ENCODE assay signal across 8 mouse cellular contexts in the genomic region with DNA sequence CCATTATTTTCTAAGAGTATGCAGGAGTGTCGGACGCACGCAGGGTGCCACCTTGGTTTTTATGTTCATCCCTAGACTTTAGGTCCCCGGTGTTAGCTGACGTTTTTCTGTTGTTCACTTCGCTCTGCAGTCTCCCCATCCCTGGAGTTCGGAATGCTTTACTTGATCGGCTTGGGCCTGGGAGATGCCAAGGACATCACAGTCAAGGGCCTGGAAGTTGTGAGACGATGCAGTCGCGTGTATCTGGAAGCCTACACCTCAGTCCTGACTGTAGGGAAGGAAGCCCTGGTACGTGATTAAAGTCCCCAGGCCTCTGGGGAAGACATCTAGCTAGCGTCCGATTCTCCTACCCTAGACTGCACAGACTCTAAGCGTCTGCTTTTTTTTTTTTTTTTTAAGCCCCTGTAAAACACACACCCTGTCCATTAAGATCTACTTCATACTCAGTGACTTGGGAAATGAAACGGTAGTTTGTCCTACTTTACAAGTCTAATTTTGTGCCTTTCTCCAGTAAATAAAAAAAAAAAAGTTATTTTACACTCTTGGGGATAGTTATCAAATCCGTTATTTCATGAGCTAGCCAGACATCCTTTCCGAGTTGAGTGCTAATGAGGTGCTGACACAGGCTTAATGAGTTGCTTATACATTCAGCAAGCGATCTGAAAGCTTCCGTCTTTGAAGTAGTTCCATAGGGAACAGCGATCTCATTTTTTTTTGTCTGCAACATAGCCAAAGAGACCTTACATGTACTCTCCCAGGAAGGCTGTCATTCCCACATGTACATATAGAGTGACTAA. TPM values are rescaled to one million over a fixed set of nuclear protein-coding genes. Genes with fewer than 3 reads are reported as not detected.
DNase-seq lines count a peak whose midpoint lies in the region; ATAC-seq and TF ChIP-seq lines count a peak whose summit lies in the region.

No protein-coding gene starts in this region.

- peak; percentile 32 for ATAC-seq in heart, postnatal 0 days (ENCODE audit: insufficient read depth, low read depth)
- peak; percentile 56 for ATAC-seq in hindbrain, embryonic 11.5 days (ENCODE audit: low FRiP score)

- no peak for TF ChIP-seq EP300 in heart, postnatal 0 days (IDR thresholded peaks at IDR 0.05; ENCODE audit: low read depth)
- no peak for TF ChIP-seq EP300 in CH12.LX (IDR thresholded peaks at IDR 0.05; ENCODE audit: low read length)

- peak overlapping the region; percentile 89 for H3K4me2 ChIP-seq in heart, postnatal 0 days (ENCODE audit: low read depth, low read length)
- peak overlapping the region; percentile 77 for H3K4me2 ChIP-seq in CH12.LX (ENCODE audit: insufficient read depth, low read depth, poor library complexity, severe bottlenecking)
- peak overlapping the region; percentile 54 for H3K4me2 ChIP-seq in hindbrain, embryonic 11.5 days (replicated peaks; ENCODE audit: low read depth, low read length)

- no peak for TF ChIP-seq RAD21 in CH12.LX (IDR thresholded peaks at IDR 0.05; ENCODE audit: low read depth, low read length)

- in situ Hi-C loops in CH12.LX (cut with MboI; ENCODE audit: low pct_ligation_motif_present, low pct_unique_long_range_greater_than_20kb, low sequenced_read_pairs) = loop anchor here (10.0 kb wide), 1 partner anchor 74 kb away; no protein-coding TSS in a partner anchor

- TF ChIP-seq CTCF in heart, postnatal 0 days (IDR thresholded peaks at IDR 0.05; ENCODE audit: low read depth) = no peak
- TF ChIP-seq CTCF in CH12.LX (conservative IDR thresholded peaks at IDR 0.05 in 1 of 2, IDR thresholded peaks at IDR 0.05 in 1 of 2; ENCODE audit: low read depth in 2 of 2, low read length in 2 of 2) = no peak

- intact Hi-C loops in left cerebral cortex, postnatal 4 days (cut with DNase I) = no loop called here

- peak overlapping the region; percentile 65 for H3K4me3 ChIP-seq in heart, postnatal 0 days (ENCODE audit: low read depth, low read length)
- H3K4me3 ChIP-seq in CH12.LX (replicated peaks in 1 of 3; ENCODE audit: low read depth in 2 of 3, low read length in 2 of 3, poor library complexity in 1 of 3) (peak overlapping the region; percentile 58 to 95 (median 85)), macrophage (ENCODE audit: inconsistent target) (peak overlapping the region; percentile 87)
- peak overlapping the region; percentile 61 for H3K4me3 ChIP-seq in hindbrain, embryonic 11.5 days (ENCODE audit: low read depth, low read length)

- TF ChIP-seq POLR2A in CH12.LX (IDR thresholded peaks at IDR 0.05; ENCODE audit: low read depth, low read length) = no peak

- DNase-seq in heart, postnatal 0 days (ENCODE audit: low spot score) = no peak
- no peak for DNase-seq in heart, adult 9 months (ENCODE audit: low spot score in 2 of 2)
- DNase-seq in CH12.LX (ENCODE audit: extremely low read depth) = peak; percentile 35
- DNase-seq in brain, embryonic 18.5 days (ENCODE audit: low read depth, low spot score) = peak; percentile 36
- DNase-seq in hindbrain, embryonic 11.5 days (ENCODE audit: low spot score) = no peak
- peak; percentile 17 for DNase-seq in testis, postnatal 14 days (ENCODE audit: low spot score)
- DNase-seq in left cerebral cortex, postnatal 4 days = no peak

- no peaks in the 10 kb centered on the region for H3K9me3 ChIP-seq in heart, postnatal 0 days (replicated peaks; ENCODE audit: control insufficient read depth, low read length)
- no peaks in the 10 kb centered on the region for H3K9me3 ChIP-seq in CH12.LX (replicated peaks; ENCODE audit: low read length)
- H3K9me3 ChIP-seq in hindbrain, embryonic 11.5 days (ENCODE audit: control insufficient read depth, low read length) = no peaks in the 10 kb centered on the region

- no peaks in the 10 kb centered on the region for H3K36me3 ChIP-seq in heart, postnatal 0 days (replicated peaks; ENCODE audit: control insufficient read depth, insufficient read depth, low read length)
- H3K36me3 ChIP-seq in CH12.LX (replicated peaks in 1 of 2; ENCODE audit: control insufficient read depth in 1 of 2, insufficient read depth in 1 of 2, low read length in 1 of 2) (peaks cover 5 to 39% of the 10 kb centered on the region in 2 experiments), macrophage (ENCODE audit: inconsistent target) (peaks cover 7% of the 10 kb centered on the region; the same call in 1 of the 2 replicates)
- H3K36me3 ChIP-seq in hindbrain, embryonic 11.5 days (ENCODE audit: control insufficient read depth, insufficient read depth, low read length) = no peaks in the 10 kb centered on the region

- peak overlapping the region; percentile 87 for H3K27ac ChIP-seq in heart, postnatal 0 days (ENCODE audit: low read depth)
- H3K27ac ChIP-seq in CH12.LX (ENCODE audit: insufficient read depth, low read depth) (peak overlapping the region; percentile 10; the same call in 1 of the 2 replicates), macrophage (peak overlapping the region; percentile 66)
- H3K27ac ChIP-seq in hindbrain, embryonic 11.5 days (ENCODE audit: low read depth, low read length) = peak overlapping the region; percentile 6; the same call in 1 of the 2 replicates

- H3K9ac ChIP-seq in heart, postnatal 0 days (replicated peaks; ENCODE audit: low read depth, low read length) = peak overlapping the region; percentile 68
- H3K9ac ChIP-seq in CH12.LX (ENCODE audit: insufficient read depth, low read depth) = peak overlapping the region; percentile 89
- peak overlapping the region; percentile 53 for H3K9ac ChIP-seq in hindbrain, embryonic 11.5 days (ENCODE audit: low read depth, low read length)

- H3K4me1 ChIP-seq in heart, postnatal 0 days (ENCODE audit: control insufficient read depth, insufficient read depth) = peaks cover 4% of the 10 kb centered on the region
- H3K4me1 ChIP-seq in CH12.LX (ENCODE audit: control insufficient read depth in 1 of 2, insufficient read depth in 2 of 2) = peaks cover 0 to 51% of the 10 kb centered on the region in 2 experiments; a peak in 1 of 4 replicates
- H3K4me1 ChIP-seq in hindbrain, embryonic 11.5 days (replicated peaks; ENCODE audit: control insufficient read depth, insufficient read depth, low read length) = no peaks in the 10 kb centered on the region

- dilution Hi-C loops in CH12.LX (cut with MboI; ENCODE audit: extremely low pct_ligation_motif_present, extremely low pct_unique_long_range_greater_than_20kb, low sequenced_read_pairs) = no loop called here

- H3K27me3 ChIP-seq in heart, postnatal 0 days (ENCODE audit: control insufficient read depth, insufficient read depth, low read length) = no peaks in the 10 kb centered on the region
- H3K27me3 ChIP-seq in CH12.LX (replicated peaks) = no peaks in the 10 kb centered on the region
- H3K27me3 ChIP-seq in hindbrain, embryonic 11.5 days (ENCODE audit: control insufficient read depth, insufficient read depth, low read length) = no peaks in the 10 kb centered on the region

- 1% methylated on average over 21 of the region's 21 CpGs for WGBS in heart, postnatal 0 days
- WGBS in hindbrain, embryonic 11.5 days = 4% methylated on average over 21 of the region's 21 CpGs
- 3% methylated on average over 21 of the region's 21 CpGs for WGBS in macrophage (ENCODE audit: missing documents)

- peaks cover 11% of the 10 kb centered on the region for H3K79me2 ChIP-seq in CH12.LX (replicated peaks; ENCODE audit: control insufficient read depth, extremely low read depth, insufficient read depth, poor library complexity, severe bottlenecking)
- no peaks in the 10 kb centered on the region; the same call in 1 of the 2 replicates for H3K79me2 ChIP-seq in macrophage (ENCODE audit: inconsistent target)

TF ChIP-seq in CH12.LX, 34 proteins besides CTCF, POLR2A, EP300 and RAD21:
- TF ChIP-seq ZNF384 (IDR thresholded peaks at IDR 0.05; ENCODE audit: low read depth, low read length) (peak; percentile 64), TBP (conservative IDR thresholded peaks at IDR 0.05; ENCODE audit: low read depth, low read length) (no peak), MAZ (IDR thresholded peaks at IDR 0.05; ENCODE audit: low read depth, low read length) (no peak), CHD1 (IDR thresholded peaks at IDR 0.05; ENCODE audit: low read depth, low read length) (no peak), CHD2 (IDR thresholded peaks at IDR 0.05; ENCODE audit: low read length) (no peak), BHLHE40 (IDR thresholded peaks at IDR 0.05; ENCODE audit: low read depth, low read length) (no peak)

RNA-seq across cellular contexts. Expression of gene Dph5, which starts 0.9 kb away (rescaled TPM):
- 6.4 and 11.1 TPM in 2 replicates for total RNA-seq in heart, postnatal 0 days (2014; rRNA removed; ENCODE audit: low replicate concordance)
- 12.1 and 14.0 TPM in 2 replicates for polyA plus RNA-seq in heart, postnatal 0 days (2015; fragmentation: Nextera tagmentation; extraction: Ambion mirVana)
- total RNA-seq in CH12.LX (2012; rRNA removed) (37.0 and 41.4 TPM in 2 replicates), CH12.LX (2014; rRNA removed) (70.0 and 74.3 TPM in 2 replicates)
- polyA plus RNA-seq in CH12.LX (2012; ENCODE audit: insufficient read length, low read depth) (54.1 and 55.1 TPM in 2 replicates), macrophage (2018) (7.9 to 18.8 TPM (median 12.9 TPM) in 3 replicates)
- 28.3 and 28.5 TPM in 2 replicates for polyA plus RNA-seq in hindbrain, embryonic 11.5 days (2014; fragmentation: Nextera tagmentation; extraction: Ambion mirVana)
- total RNA-seq in macrophage (2018; cell fraction: chromatin; rRNA removed) = 10 to 100 TPM; 18.2 to 64.0 (median 36.4) TPM
- 10 to 100 TPM in 15 of 26 experiments, 1 to 10 TPM in 11; 7.2 to 13.8 (median 10.6) TPM for total RNA-seq in macrophage (2018; cell fraction: cytosol; rRNA removed)
- total RNA-seq in macrophage (2018; cell fraction: nucleus; rRNA removed) = 10 to 100 TPM in 24 of 26 experiments, 1 to 10 TPM in 2; 8.7 to 51.6 (median 28.8) TPM
- total RNA-seq in left cerebral cortex, postnatal 4 days (2021) = 10 to 100 TPM; 17.2 to 19.0 TPM

Comparison
In these comparisons a context has a peak if more than half of its experiments do, and no peak if none do; other contexts are left out.
1. DNase-seq: peak in CH12.LX (single experiment), brain, embryonic 18.5 days (single experiment) and testis, postnatal 14 days (single experiment); none in heart, postnatal 0 days (single experiment), heart, adult 9 months (0 of 2), hindbrain, embryonic 11.5 days (single experiment) and left cerebral cortex, postnatal 4 days (single experiment).
2. H3K27ac ChIP-seq: peak in every context shown above with its lines; median percentile 87 in heart, postnatal 0 days; 66 in macrophage; 10 in CH12.LX; 6 in hindbrain, embryonic 11.5 days.
3. Peak in every context shown above with its lines, with median percentiles within 50 percentile points of each other: H3K4me2 ChIP-seq, H3K4me3 ChIP-seq and H3K9ac ChIP-seq.